Mouse (Mus musculus) kidney, adult 2 months (tissue): Measurements from ENCODE around the gene Prkn. TPM values are rescaled to one million over a fixed set of nuclear protein-coding genes. Genes with fewer than 3 reads are reported as not detected.

Experiments used
- DNase-seq: peaks from one replicate; pipeline ENCODE4 v3.0.0; 2021
- H3K27ac ChIP-seq: fragments of 200-500 bp; 2 replicates; pipeline ENCODE4 v1.5.1; 2012; ENCODE audit warnings: low read depth, low read length, control low read depth, inconsistent platforms; ENCODE audit not compliant: insufficient read depth
- H3K27me3 ChIP-seq: fragments of 200-500 bp; replicated peaks from 2 replicates; pipeline ENCODE4 v1.6.1; 2012; ENCODE audit warnings: mild to moderate bottlenecking, moderate library complexity, low read length, inconsistent platforms; ENCODE audit not compliant: control insufficient read depth, insufficient read depth
- H3K36me3 ChIP-seq: fragments of 200-500 bp; 2 replicates; pipeline ENCODE4 v1.6.1; 2012; ENCODE audit warnings: mild to moderate bottlenecking, moderate library complexity, low read length, inconsistent platforms; ENCODE audit not compliant: control insufficient read depth, insufficient read depth
- H3K4me1 ChIP-seq: fragments of 200-500 bp; 2 replicates; pipeline ENCODE4 v1.6.1; 2011; ENCODE audit warnings: low read length; ENCODE audit not compliant: control insufficient read depth, insufficient read depth
- H3K4me3 ChIP-seq: fragments of 200-500 bp; 2 replicates; pipeline ENCODE4 v1.5.1; 2011; ENCODE audit warnings: mild to moderate bottlenecking, low read depth, low read length, control low read depth; ENCODE audit not compliant: insufficient read depth
- CTCF ChIP-seq: fragments of 200-500 bp; conservative IDR thresholded peaks from 2 replicates; pipeline ENCODE4 v1.5.1; 2011; ENCODE audit warnings: low read depth, mild to moderate bottlenecking, control low read depth, low read length, moderate library complexity, mixed read lengths; ENCODE audit not compliant: insufficient read depth, insufficient read length
- POLR2A ChIP-seq: fragments of 200-500 bp; IDR thresholded peaks from one replicate; pipeline ENCODE4 v1.6.1; 2011; ENCODE audit warnings: low read depth, low read length, control low read depth
- WGBS: fragments of 180-500 bp; shearing (Covaris S2); methylation state at CpG from one replicate; pipeline ENCODE4 v1.1.7; 2018; 5-methylcytosine and 5-hydroxymethylcytosine counted together
- polyA plus RNA-seq: library from polyadenylated mRNA; depleted of rRNA; stranded (reverse); fragments of >200 nt; gene quantifications from 2 replicates; pipeline ENCODE4 v1.2.3, GENCODE M21; 2012

Gene Prkn
- polyA plus RNA-seq, 1 experiment = 6.1 TPM

DNA sequence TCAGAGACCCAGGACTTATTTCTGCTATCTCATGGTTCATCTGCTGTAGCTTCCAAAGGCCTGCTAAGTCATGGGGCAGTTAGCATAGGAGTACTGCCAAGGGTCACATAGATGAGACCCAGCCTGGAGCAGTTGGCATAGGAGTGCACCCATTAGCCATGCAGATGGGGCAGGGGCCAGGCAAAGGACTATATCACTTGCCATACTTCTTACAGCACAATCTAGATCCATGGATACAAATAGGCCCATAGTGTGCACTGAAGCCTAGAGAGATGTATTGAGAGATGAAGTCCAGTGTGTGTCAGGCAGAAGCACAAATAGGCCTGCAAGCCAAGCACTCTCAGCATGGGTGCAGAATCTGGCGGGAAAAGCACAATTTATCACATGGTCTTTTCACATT is 802.1 kb downstream of the Prkn start:
- no peaks in the 10 kb centered on the region for H3K4me1 ChIP-seq
- no peaks in the 10 kb centered on the region for H3K27me3 ChIP-seq
- no peak overlapping the region for H3K27ac ChIP-seq
- TF ChIP-seq CTCF (no peak), POLR2A (no peak)
- no peak for DNase-seq
- H3K36me3 ChIP-seq = no peaks in the 10 kb centered on the region
- no peak overlapping the region for H3K4me3 ChIP-seq
- WGBS = 81% methylated on average over 1 of the region's 1 CpGs

DNA sequence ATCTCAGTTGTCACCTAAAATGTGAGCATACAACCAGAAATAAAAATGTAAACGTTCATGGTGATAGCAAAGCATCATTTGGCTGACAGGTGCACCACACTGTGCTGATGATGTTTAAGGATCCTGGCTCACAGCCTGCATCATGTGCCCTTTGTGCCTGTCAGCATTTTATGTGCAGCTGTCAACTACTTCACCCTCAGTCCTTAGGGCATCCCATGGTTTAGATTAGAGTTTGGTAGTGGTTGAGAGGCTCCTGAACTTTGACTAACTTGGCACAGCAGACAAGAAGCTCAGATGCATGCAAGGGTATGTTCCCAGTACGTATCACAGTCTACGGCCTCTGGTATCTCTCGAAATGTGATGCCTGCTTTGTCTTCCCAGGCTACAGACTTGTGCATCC is 803.8 kb downstream of the Prkn start:
- WGBS = 57% methylated on average over 4 of the region's 4 CpGs
- peak; percentile 31 for DNase-seq
- Histone ChIP-seq H3K36me3 (no peaks in the 10 kb centered on the region), H3K4me1 (no peaks in the 10 kb centered on the region), H3K27me3 (no peaks in the 10 kb centered on the region), H3K27ac (no peak overlapping the region), H3K4me3 (no peak overlapping the region)
- no peak for TF ChIP-seq CTCF
- TF ChIP-seq POLR2A = no peak

DNA sequence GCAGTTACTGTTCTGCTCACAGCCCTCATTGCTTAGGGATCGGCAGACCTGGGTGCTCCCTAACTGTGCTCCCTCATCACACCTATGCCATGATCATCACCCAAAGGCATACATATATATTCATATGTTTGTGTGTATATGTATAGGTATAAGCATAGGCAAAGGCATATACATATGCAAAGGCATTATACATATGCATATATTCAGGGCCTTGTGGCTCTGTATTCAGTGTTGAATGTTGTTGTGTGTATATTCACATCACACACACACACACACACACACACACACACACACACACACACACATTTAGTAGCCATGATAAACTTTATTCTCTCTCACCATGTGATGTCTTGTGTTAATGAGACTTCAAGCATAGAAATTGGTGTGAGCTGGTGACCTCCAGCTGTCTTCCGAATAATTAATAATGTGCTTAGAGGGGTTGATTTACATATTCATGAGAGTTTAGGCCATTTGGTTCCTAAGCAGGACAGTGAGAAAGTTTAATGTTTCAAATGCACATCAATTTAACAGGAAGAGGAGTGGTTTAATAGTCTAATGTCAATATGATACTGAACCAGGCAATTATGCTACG is 804.8 kb downstream of the Prkn start:
- DNase-seq = no peak
- Histone ChIP-seq H3K4me3 (no peak overlapping the region), H3K27me3 (no peaks in the 10 kb centered on the region), H3K27ac (no peak overlapping the region), H3K4me1 (no peaks in the 10 kb centered on the region), H3K36me3 (no peaks in the 10 kb centered on the region)
- TF ChIP-seq POLR2A = no peak
- TF ChIP-seq CTCF = no peak
- WGBS = 86% methylated on average over 3 of the region's 3 CpGs

DNA sequence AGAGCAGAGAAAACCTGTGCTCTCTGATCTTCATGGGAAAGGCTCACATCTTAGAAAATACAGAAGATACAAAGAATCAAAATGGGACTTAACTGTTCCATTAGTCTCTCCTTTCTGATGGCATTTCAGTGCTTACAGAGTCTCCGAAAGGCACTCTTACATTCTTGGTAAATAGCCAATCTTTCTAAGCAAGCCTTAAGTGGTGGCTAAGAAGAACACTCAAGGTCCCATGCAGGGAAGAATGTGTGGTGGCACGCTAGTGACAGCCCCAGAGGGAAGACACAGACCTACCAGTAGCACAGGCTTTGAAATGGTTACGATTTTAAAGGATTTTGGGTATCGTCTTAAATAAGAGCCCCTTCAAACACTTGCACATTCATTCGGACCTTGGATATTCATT is 816.2 kb downstream of the Prkn start:
- TF ChIP-seq POLR2A = no peak
- no peak for TF ChIP-seq CTCF
- no peak for DNase-seq
- 83% methylated on average over 5 of the region's 5 CpGs for WGBS

DNA sequence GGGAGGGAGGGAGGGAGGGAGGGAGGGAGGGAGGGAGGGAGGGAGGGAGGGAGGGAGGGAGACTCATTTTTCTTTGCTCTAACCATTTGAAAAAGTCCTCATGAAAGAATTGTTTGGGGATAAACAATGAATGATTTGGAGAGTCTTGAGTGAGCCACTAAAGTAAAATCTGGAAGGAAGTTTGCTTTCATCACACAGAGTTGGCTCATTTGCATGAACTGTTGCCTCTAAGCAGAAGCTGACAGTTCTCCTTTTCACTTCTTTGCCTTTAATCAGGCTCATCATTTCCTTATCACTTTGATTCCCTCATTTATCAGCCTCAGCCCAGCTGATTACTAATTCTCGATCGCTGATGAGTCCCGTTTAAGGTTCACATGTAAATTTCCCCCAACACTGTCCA is 816.7 kb downstream of the Prkn start:
- Histone ChIP-seq H3K27me3 (no peaks in the 10 kb centered on the region), H3K36me3 (no peaks in the 10 kb centered on the region), H3K4me3 (no peak overlapping the region), H3K27ac (no peak overlapping the region), H3K4me1 (0 out of 2 replicates have a peak, but pooled peaks cover 4% of the 10 kb centered on the region)
- WGBS = 89% methylated on average over 3 of the region's 3 CpGs
- DNase-seq = no peak
- no peak for TF ChIP-seq CTCF

More for the DNA sequence above, 816.2 kb downstream of the Prkn start:
- Histone ChIP-seq H3K4me1 (0 out of 2 replicates have a peak, but pooled peaks cover 2% of the 10 kb centered on the region), H3K27me3 (no peaks in the 10 kb centered on the region), H3K36me3 (no peaks in the 10 kb centered on the region), H3K27ac (no peak overlapping the region), H3K4me3 (no peak overlapping the region)

DNA sequence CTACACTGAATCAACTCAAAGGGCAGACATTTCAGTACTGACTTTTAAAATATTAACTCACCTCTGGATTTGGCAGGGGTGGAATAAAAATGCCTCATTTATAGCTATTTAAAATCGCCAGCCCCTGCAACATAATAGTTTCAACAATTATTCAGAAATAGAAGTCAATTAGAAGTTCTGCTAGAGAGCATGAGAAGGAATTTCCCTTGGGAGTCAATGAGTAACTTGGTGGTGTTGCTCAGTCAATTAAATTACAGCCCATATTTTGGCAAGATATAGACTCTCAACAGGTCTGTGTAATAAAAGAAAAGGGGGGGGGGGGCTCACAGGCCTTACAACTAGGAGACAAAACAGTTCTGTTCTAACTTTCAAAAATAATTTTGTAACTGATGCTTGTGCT is 821.7 kb downstream of the Prkn start:
- 0 out of 2 replicates have a peak, but pooled peaks cover 4% of the 10 kb centered on the region for H3K4me1 ChIP-seq
- peak; percentile 66 for DNase-seq
- WGBS = 31% methylated on average over 1 of the region's 1 CpGs
- no peak overlapping the region for H3K27ac ChIP-seq
- H3K36me3 ChIP-seq = no peaks in the 10 kb centered on the region
- TF ChIP-seq POLR2A (no peak), CTCF (no peak)
- no peaks in the 10 kb centered on the region for H3K27me3 ChIP-seq
- no peak overlapping the region for H3K4me3 ChIP-seq

DNA sequence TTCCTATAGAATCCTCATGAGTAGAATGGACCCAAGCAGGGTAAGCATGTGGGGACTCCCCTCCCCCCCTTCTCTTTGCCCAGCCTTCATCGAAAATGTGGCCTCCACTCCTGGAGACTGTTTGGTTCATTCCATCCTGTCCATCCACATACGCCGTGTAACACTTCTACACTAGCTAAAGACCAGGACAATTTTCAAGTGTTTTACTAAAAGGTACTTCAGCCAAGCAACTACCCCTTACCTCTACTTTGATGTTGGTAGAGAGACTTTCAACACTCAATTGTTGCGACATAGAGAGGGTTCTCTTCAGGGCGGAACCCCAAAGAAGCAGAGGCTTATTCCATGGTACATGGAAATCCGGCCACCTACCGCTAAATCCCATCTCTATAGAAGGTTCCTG is 823.3 kb downstream of the Prkn start:
- no peaks in the 10 kb centered on the region for H3K36me3 ChIP-seq
- no peak for DNase-seq
- H3K27ac ChIP-seq = no peak overlapping the region
- 97% methylated on average over 7 of the region's 7 CpGs for WGBS
- no peak overlapping the region for H3K4me3 ChIP-seq
- 0 out of 2 replicates have a peak, but pooled peaks cover 8% of the 10 kb centered on the region for H3K4me1 ChIP-seq
- no peaks in the 10 kb centered on the region for H3K27me3 ChIP-seq
- no peak for TF ChIP-seq CTCF
- TF ChIP-seq POLR2A = no peak
